Mouse (Mus musculus): Measurements from ENCODE around the gene Myrip.

Myrip gene

DNA sequence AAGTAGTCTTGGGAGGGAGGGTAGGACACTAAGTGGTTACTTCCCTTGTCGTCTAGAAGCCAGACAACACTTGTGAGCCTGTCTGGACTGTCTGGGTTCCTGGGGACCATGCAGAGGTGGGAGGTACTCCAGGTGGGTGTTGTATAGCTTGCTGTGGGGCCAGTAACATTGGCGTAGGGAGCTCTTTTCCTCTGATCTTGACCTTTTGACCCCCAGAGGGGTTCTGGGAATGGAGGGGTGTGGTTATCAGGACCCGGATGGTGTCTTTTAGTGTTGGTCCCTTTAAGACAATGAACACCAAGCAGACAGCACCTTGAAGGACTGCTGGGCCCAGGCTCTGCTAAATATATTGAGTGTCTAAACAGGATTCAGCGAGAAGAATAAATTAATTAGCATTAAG, 36.9 kb downstream of the Myrip start:
- no peak for DNase-seq (ENCODE audit: low spot score in 2 of 2)

DNA sequence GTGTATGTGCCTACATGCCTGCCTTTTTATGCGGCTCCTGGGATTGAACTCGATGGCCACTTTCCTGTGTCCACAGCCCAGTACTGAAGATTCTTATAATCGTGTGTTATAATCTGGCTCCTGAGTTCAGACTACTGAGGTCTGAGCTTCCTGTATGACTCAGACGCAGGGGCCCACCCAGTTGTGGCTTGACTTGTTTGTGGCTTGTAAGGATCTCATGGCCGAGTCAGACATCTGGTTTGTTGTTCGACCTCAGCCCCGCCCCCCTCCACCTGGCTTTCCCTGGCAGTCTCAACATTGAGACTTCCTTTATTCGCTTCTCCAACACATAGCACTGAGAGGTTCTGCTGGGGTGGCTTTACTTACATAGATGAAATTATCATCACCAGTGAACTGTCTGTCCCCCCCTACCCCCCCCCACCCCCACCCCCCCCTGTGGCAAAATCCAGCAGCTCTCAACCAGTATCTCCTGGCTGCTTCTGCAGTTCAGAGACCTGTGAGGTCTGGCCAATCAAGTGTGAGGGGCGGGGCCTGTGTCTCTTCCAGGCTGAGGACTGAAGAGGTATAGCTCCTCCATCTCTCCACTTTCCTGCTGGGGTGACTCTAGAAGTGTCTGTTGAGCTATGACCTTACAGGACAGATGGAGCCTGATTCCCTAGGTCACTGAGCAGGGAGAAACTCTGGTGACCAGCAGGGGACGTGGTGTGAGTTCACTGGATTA, 38.8 kb downstream of the Myrip start:
- peak in 1 of 2 experiments; percentile 38 for DNase-seq (ENCODE audit: low spot score in 2 of 2)

GRCm38 (mm10) chr9:120343123-120343790, 41.9 kb downstream of the Myrip start:
- no peak for DNase-seq (ENCODE audit: low spot score in 2 of 2)

DNA sequence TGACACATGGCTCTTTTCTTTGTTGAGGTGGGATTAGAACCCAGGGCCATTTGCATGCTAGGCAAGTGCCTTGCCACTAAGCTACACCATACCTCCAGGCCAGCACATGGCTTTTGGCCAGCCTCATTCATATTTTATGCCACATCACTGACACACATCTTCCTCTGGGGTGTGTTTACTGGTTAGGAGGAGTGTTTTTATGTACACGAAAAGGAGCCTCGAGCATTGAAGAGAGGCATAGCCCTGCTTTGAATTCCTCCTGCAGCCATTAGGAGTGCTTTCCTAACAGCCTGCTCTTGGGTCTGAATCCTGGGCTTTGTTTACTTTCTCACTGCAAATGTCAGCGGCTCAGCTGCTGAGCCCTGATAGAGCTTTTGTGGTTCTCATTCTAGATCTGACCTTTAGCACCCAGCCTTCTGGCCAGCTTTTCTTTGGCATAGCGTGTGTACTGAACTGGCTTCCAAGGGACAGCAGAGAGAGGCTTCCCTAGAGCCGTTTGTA, 44.4 kb downstream of the Myrip start:
- no peak for DNase-seq (ENCODE audit: low spot score in 2 of 2)

DNA sequence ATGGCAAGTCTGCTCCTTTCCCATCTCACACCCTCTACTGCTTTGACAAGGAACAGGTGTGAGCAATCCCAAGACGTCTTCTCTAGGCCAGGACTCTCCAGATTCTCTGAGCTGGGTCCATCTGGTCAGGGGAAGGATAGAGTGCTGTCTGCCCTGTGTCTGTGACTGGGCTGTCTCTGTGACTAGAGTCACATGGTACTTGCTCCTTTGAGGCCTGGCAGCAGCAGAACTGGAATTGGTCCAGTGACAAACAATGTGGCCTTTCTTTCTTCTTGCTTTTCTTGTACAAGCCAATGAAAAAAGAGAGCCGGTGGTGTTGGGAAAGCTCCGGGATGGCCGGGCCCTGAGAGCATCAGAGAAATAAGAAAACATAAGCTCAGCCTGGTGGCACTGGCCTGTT, 47.8 kb downstream of the Myrip start:
- no peak for DNase-seq (ENCODE audit: low spot score in 2 of 2)

- no peak for DNase-seq (ENCODE audit: low spot score in 2 of 2)
Observed at GRCm38 (mm10) chr9:120350346-120350745, 49.0 kb downstream of the Myrip start.

DNA sequence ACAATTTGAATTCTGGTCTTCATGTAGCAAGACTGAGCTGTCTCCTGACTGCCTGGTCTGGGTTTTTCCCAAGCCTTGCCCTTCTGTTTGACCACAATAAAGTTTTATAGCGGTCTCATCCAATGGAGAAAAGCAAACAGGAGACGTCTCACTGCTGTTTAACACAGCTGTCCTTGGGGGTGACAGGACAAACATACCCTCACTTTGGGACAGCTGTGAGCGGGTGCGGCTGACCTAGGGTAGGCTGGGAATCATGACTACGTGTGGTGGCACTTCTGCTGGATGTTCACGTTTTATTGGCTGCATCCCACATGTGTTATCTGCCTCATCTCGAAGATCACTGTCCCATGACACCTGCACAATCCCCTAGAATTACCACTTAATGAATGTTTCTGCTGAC, 49.7 kb downstream of the Myrip start:
- DNase-seq (ENCODE audit: low spot score in 2 of 2), result no peak

GRCm38 (mm10) chr9:120351474-120351873, 50.2 kb downstream of the Myrip start:
- no peak for DNase-seq (ENCODE audit: low spot score in 2 of 2)

DNA sequence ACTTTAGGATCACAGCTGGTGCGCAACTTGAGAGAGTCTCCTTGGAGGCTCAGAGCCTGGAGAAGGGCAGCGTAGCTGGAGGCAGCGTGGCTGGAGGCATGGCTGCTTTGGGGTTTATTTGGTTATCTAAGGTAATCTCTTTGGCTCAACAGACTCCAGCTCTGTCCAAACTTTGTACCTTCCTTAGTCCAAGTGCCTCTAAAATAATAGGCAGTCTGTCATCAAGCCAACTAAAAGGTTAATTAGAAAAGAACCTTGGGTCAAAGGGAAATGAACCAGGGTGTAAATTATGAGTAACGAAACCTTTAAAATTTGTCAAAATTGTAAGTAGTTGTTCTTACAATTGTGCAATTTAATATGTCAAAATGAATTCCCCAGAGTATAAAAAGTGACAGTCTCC, 51.7 kb downstream of the Myrip start:
- DNase-seq (ENCODE audit: low spot score in 2 of 2), result no peak

- no peak for DNase-seq (ENCODE audit: low spot score in 2 of 2)
Observed at GRCm38 (mm10) chr9:120353967-120354366, 52.7 kb downstream of the Myrip start.

- no peak for DNase-seq (ENCODE audit: low spot score in 2 of 2)
Observed at GRCm38 (mm10) chr9:120354550-120355345, 53.4 kb downstream of the Myrip start.

GRCm38 (mm10) chr9:120356490-120356889, 55.2 kb downstream of the Myrip start:
- no peak for DNase-seq (ENCODE audit: low spot score in 2 of 2)

DNA sequence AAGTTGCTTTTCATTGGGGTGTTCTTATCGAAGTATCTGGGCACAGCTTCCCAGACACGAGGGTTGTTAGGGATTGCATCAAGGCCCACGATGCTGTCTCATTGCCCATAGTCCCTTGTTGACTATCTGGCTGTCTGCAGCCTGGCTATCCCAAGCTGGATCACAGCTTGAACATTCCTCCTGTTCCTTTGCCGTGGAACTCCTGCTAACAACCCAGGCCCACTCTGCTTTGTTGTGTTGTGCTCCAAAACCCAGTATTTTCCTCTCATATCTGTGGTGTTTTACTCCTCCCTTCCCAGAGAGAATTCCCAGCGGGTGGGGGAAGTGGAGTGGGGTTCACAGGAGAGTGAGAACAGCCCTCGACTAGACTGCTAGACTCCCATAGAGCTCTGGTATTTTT, 56.7 kb downstream of the Myrip start:
- DNase-seq (ENCODE audit: low spot score in 2 of 2), result no peak

DNA sequence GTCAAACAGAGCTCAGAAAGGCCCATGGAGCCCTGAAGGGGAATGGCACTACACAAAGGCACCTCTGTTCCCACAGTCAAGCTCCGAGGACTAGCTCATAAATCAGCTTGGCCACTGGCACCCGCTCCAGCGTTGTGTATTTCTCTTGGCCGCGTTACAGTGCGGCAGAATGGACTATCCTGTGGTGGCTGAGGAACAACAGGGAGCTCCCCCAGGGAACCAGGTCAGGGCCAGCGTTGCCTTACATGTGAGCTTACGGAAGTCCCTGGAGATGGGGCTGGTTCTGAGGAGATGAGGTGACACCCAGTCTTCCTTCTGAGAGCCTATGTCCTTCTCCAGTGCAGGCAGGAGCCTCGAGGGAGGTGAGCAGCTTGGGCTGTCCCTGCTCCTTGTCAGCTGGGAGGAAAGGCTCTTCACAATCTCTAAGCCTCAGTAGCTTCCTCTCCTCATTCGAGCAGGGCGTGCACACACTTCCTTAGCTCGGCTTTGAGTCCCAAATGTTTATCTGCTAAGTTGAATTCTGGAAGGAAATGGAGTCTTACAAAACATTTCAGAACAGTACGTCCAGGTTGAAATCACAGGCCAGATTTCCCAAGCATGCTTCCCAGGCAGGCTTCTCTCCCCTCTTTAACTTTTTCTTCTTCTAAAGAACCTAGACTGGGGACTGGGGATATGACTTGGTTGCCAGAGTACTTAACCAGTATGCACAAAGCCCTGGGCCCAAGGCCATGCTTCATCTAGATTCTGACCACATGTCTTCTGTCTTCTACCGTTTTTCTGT, 59.3 kb downstream of the Myrip start:
- no peak for DNase-seq (ENCODE audit: low spot score in 2 of 2)

GRCm38 (mm10) chr9:120361656-120362055, 60.3 kb downstream of the Myrip start:
- DNase-seq (ENCODE audit: low spot score in 2 of 2), result no peak

DNA sequence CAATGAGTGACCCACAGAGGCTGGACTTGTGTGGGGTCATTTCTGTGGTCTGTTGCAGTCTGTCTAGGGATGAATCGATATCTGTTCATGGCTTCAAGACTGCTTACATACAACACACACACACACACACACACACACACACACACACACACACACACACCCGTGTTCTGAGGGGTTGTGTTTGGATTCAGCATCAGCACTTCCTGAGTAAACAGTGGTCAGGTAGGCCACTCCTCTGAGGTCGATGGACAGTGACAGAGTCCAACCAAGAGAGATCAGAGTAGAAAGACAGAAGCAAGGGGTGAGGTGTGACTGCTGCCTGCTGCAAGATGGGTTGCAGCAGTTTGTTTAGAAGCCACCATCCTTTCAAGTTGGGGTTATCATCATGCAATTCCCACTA, 61.4 kb downstream of the Myrip start:
- no peak for DNase-seq (ENCODE audit: low spot score in 2 of 2)

- DNase-seq (ENCODE audit: low spot score in 2 of 2), result no peak
Observed at GRCm38 (mm10) chr9:120364653-120365283, 63.5 kb downstream of the Myrip start.

DNA sequence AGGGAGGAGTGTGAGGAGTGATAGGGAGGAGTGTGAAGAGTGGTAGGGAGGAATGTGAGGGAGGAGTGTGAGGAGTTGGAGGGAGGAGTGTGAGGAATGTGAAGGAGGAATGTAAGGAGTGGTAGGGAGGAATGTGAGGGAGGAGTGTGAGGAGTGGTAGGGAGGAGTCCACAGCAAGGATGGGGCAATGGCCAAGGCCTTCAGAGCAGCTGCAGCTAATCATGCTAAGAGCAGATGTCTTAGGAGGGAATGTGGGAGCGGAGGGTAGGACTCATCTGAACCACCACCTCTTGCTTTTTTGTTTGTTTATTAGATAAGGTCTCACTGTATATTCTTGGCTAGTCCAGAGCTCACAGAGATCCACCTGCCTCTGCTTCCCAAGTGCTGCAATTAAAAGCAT, 66.2 kb downstream of the Myrip start:
- DNase-seq (ENCODE audit: low spot score in 2 of 2), result no peak

DNA sequence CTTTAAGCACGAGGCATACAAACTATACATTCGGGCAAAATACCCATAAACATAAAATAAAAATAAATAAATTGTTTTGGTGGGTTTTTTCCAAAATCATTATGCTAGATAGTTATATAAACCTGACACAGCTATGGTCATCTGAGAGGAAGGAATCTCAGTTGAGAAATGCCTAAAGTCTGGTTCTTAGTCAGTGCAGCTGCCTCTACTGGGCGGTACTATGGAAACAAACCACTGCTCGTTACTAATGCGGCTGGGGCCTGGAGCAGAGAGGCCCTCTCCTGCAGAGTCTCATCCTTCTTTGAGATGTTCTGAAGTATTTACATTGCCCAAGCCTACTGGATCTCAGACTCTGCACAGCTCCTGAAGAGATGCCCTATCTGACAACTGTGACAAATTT, 70.3 kb downstream of the Myrip start:
- DNase-seq (ENCODE audit: low spot score in 2 of 2), result no peak

DNA sequence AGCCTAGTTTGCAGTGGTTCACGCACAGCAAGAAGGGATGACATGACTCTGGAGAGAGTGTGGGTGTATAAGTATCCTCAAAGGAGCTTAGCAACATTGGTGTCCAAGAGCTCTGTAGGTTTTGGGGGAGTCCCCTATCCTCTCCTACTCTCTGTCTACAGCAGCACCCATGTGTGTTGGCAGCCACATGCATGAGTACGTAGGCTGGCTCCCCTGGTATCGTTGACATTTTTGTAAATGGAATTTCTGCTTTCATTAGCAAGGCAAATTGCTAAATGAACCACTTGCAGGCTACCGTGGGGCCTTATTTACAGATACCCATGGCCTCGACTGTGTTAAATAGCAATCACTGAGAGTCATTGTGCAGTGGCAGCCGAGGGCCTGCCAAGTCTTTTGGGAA, 71.0 kb downstream of the Myrip start:
- no peak for DNase-seq (ENCODE audit: low spot score in 2 of 2)

GRCm38 (mm10) chr9:120377726-120378125, 76.4 kb downstream of the Myrip start:
- peak in 1 of 2 experiments; percentile 35 for DNase-seq (ENCODE audit: low spot score in 2 of 2)
